Mouse (Mus musculus): ENCODE data around the gene Pdk3. TPM values are rescaled to one million over a fixed set of nuclear protein-coding genes. Genes with fewer than 3 reads are reported as not detected.

The Pdk3 gene
- polyA plus RNA-seq, 1 experiment, result 40.9 TPM

- no peaks in the 10 kb centered on the region for H3K4me1 ChIP-seq (ENCODE audit: control insufficient read depth, insufficient read depth, low read length)
- H3K9ac ChIP-seq (ENCODE audit: low read depth, poor library complexity, severe bottlenecking), result no peak overlapping the region
- TF ChIP-seq POLR2A (IDR thresholded peaks at IDR 0.05; ENCODE audit: insufficient read depth, low read length) (no peak), EP300 (IDR thresholded peaks at IDR 0.05; ENCODE audit: insufficient read depth, low read depth, low read length) (no peak), CTCF (IDR thresholded peaks at IDR 0.05; ENCODE audit: low read depth, low read length) (no peak)
- no peak overlapping the region for H3K27ac ChIP-seq (ENCODE audit: insufficient read depth, low read length)
- no peak overlapping the region for H3K4me3 ChIP-seq (ENCODE audit: low read depth, low read length)
- no peaks in the 10 kb centered on the region for H3K9me3 ChIP-seq (replicated peaks; ENCODE audit: control insufficient read depth, insufficient read depth, low read length, poor library complexity, severe bottlenecking)
- no peaks in the 10 kb centered on the region for H3K27me3 ChIP-seq (ENCODE audit: control insufficient read depth, insufficient read depth, low read length, poor library complexity, severe bottlenecking)
- no peaks in the 10 kb centered on the region for H3K36me3 ChIP-seq (ENCODE audit: control insufficient read depth, insufficient read depth, low read length, poor library complexity, severe bottlenecking)
Measured at GRCm38 (mm10) chrX:93760770-93761169, 71.2 kb downstream of the Pdk3 start.

DNA sequence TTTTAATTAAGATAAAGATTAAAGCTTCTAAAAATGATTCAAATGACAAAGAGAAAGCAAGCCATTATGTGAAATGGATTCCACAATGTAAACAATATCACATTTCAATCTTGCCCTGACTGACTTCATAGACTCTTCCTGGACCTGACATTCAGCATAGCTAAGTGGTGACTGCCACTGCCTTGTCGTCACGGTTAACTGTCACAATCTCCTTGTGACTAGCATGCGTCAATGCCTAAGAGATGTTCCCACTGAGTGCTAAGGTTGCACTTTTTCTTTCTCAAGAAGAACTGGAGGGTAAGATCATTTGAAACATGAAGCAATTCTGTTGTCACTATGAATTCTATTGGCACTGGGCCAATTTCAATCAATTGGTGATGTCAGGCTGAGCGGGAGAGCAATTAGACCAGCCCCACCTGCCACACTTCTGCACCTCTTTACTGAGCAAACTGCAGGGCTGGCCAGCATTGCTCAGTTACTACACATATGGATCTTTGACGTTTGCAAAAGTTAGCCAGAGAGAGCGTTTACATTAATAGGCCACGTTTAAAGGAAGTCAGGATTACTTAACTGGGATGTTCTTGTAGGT is 75.0 kb downstream of the Pdk3 start:
- H3K27me3 ChIP-seq (ENCODE audit: control insufficient read depth, insufficient read depth, low read length, poor library complexity, severe bottlenecking), result no peaks in the 10 kb centered on the region
- H3K36me3 ChIP-seq (ENCODE audit: control insufficient read depth, insufficient read depth, low read length, poor library complexity, severe bottlenecking), result no peaks in the 10 kb centered on the region
- no peaks in the 10 kb centered on the region for H3K9me3 ChIP-seq (replicated peaks; ENCODE audit: control insufficient read depth, insufficient read depth, low read length, poor library complexity, severe bottlenecking)
- H3K4me3 ChIP-seq (ENCODE audit: low read depth, low read length), result no peak overlapping the region
- H3K4me1 ChIP-seq (ENCODE audit: control insufficient read depth, insufficient read depth, low read length), result no peaks in the 10 kb centered on the region
- no peak for TF ChIP-seq POLR2A (IDR thresholded peaks at IDR 0.05; ENCODE audit: insufficient read depth, low read length)
- no peak for TF ChIP-seq CTCF (IDR thresholded peaks at IDR 0.05; ENCODE audit: low read depth, low read length)
- no peak for TF ChIP-seq EP300 (IDR thresholded peaks at IDR 0.05; ENCODE audit: insufficient read depth, low read depth, low read length)
- no peak overlapping the region for H3K9ac ChIP-seq (ENCODE audit: low read depth, poor library complexity, severe bottlenecking)
- no peak overlapping the region for H3K27ac ChIP-seq (ENCODE audit: insufficient read depth, low read length)

GRCm38 (mm10) chrX:93755210-93755842 is 76.7 kb downstream of the Pdk3 start:
- no peaks in the 10 kb centered on the region for H3K36me3 ChIP-seq (ENCODE audit: control insufficient read depth, insufficient read depth, low read length, poor library complexity, severe bottlenecking)
- no peaks in the 10 kb centered on the region for H3K9me3 ChIP-seq (replicated peaks; ENCODE audit: control insufficient read depth, insufficient read depth, low read length, poor library complexity, severe bottlenecking)
- no peak overlapping the region for H3K4me3 ChIP-seq (ENCODE audit: low read depth, low read length)
- no peak overlapping the region for H3K27ac ChIP-seq (ENCODE audit: insufficient read depth, low read length)
- no peaks in the 10 kb centered on the region for H3K4me1 ChIP-seq (ENCODE audit: control insufficient read depth, insufficient read depth, low read length)
- no peaks in the 10 kb centered on the region for H3K27me3 ChIP-seq (ENCODE audit: control insufficient read depth, insufficient read depth, low read length, poor library complexity, severe bottlenecking)
- TF ChIP-seq POLR2A (IDR thresholded peaks at IDR 0.05; ENCODE audit: insufficient read depth, low read length) (no peak), EP300 (IDR thresholded peaks at IDR 0.05; ENCODE audit: insufficient read depth, low read depth, low read length) (no peak), CTCF (IDR thresholded peaks at IDR 0.05; ENCODE audit: low read depth, low read length) (no peak)
- no peak overlapping the region for H3K9ac ChIP-seq (ENCODE audit: low read depth, poor library complexity, severe bottlenecking)

DNA sequence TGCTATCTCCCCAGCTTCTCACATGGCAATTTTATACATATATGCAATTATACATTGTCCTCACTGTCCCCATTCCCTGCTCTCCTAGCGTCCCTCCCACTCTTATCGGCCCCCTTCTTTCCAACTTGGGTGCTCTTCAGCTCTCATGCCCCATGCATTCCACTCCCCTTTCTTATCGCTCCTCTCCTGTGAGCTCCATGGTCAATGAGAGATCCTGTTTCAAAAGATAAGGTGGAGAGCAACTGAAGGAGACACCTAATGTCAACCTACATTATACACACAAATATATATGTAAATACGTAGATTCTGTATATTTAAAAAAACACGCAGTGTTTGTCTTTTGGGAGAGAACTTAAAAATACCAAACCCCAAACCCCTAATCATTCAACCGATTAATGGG is 81.4 kb downstream of the Pdk3 start:
- Histone ChIP-seq H3K4me1 (ENCODE audit: control insufficient read depth, insufficient read depth, low read length) (no peaks in the 10 kb centered on the region), H3K9ac (ENCODE audit: low read depth, poor library complexity, severe bottlenecking) (no peak overlapping the region), H3K27ac (ENCODE audit: insufficient read depth, low read length) (no peak overlapping the region), H3K9me3 (replicated peaks; ENCODE audit: control insufficient read depth, insufficient read depth, low read length, poor library complexity, severe bottlenecking) (no peaks in the 10 kb centered on the region), H3K4me3 (ENCODE audit: low read depth, low read length) (no peak overlapping the region), H3K27me3 (ENCODE audit: control insufficient read depth, insufficient read depth, low read length, poor library complexity, severe bottlenecking) (no peaks in the 10 kb centered on the region), H3K36me3 (ENCODE audit: control insufficient read depth, insufficient read depth, low read length, poor library complexity, severe bottlenecking) (no peaks in the 10 kb centered on the region)
- TF ChIP-seq EP300 (IDR thresholded peaks at IDR 0.05; ENCODE audit: insufficient read depth, low read depth, low read length) (no peak), CTCF (IDR thresholded peaks at IDR 0.05; ENCODE audit: low read depth, low read length) (no peak), POLR2A (IDR thresholded peaks at IDR 0.05; ENCODE audit: insufficient read depth, low read length) (no peak)

DNA sequence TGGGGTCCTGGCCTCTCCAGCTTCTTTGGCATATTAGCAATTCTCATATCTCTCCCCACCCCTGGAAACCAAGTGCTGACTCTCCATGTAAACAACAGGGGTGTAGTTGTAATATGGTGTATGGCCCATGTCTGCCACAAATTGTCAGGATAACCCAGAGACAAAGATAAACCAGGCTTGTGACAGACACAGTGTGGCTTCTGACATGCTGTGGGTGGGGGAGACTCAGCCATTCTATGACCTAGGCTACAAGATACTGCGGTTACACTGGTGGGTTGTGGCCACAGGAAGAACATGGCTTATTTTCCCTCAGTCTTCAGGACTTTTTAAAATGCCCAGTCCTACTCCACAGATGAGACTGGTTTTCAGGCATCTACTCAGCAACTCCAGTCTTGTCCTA is 82.8 kb downstream of the Pdk3 start:
- H3K36me3 ChIP-seq (ENCODE audit: control insufficient read depth, insufficient read depth, low read length, poor library complexity, severe bottlenecking), result no peaks in the 10 kb centered on the region
- H3K4me3 ChIP-seq (ENCODE audit: low read depth, low read length), result no peak overlapping the region
- no peak overlapping the region for H3K9ac ChIP-seq (ENCODE audit: low read depth, poor library complexity, severe bottlenecking)
- no peaks in the 10 kb centered on the region for H3K4me1 ChIP-seq (ENCODE audit: control insufficient read depth, insufficient read depth, low read length)
- H3K27ac ChIP-seq (ENCODE audit: insufficient read depth, low read length), result no peak overlapping the region
- H3K9me3 ChIP-seq (replicated peaks; ENCODE audit: control insufficient read depth, insufficient read depth, low read length, poor library complexity, severe bottlenecking), result no peaks in the 10 kb centered on the region
- no peaks in the 10 kb centered on the region for H3K27me3 ChIP-seq (ENCODE audit: control insufficient read depth, insufficient read depth, low read length, poor library complexity, severe bottlenecking)
- TF ChIP-seq CTCF (IDR thresholded peaks at IDR 0.05; ENCODE audit: low read depth, low read length) (no peak), POLR2A (IDR thresholded peaks at IDR 0.05; ENCODE audit: insufficient read depth, low read length) (no peak), EP300 (IDR thresholded peaks at IDR 0.05; ENCODE audit: insufficient read depth, low read depth, low read length) (no peak)

GRCm38 (mm10) chrX:93732975-93733748 is 98.8 kb downstream of the Pdk3 start:
- H3K27ac ChIP-seq (ENCODE audit: insufficient read depth, low read length), result no peak overlapping the region
- H3K27me3 ChIP-seq (ENCODE audit: control insufficient read depth, insufficient read depth, low read length, poor library complexity, severe bottlenecking), result no peaks in the 10 kb centered on the region
- H3K4me3 ChIP-seq (ENCODE audit: low read depth, low read length), result no peak overlapping the region
- H3K4me1 ChIP-seq (ENCODE audit: control insufficient read depth, insufficient read depth, low read length), result no peaks in the 10 kb centered on the region
- H3K36me3 ChIP-seq (ENCODE audit: control insufficient read depth, insufficient read depth, low read length, poor library complexity, severe bottlenecking), result no peaks in the 10 kb centered on the region
- no peak overlapping the region for H3K9ac ChIP-seq (ENCODE audit: low read depth, poor library complexity, severe bottlenecking)
- TF ChIP-seq POLR2A (IDR thresholded peaks at IDR 0.05; ENCODE audit: insufficient read depth, low read length) (no peak), CTCF (IDR thresholded peaks at IDR 0.05; ENCODE audit: low read depth, low read length) (no peak)
- H3K9me3 ChIP-seq (replicated peaks; ENCODE audit: control insufficient read depth, insufficient read depth, low read length, poor library complexity, severe bottlenecking), result no peaks in the 10 kb centered on the region

All from ES-Bruce4 (cell line).